Mouse (Mus musculus) intestine, embryonic 14.5 days (tissue): ENCODE measurements around the gene Ube2ql1. TPM values are rescaled to one million over a fixed set of nuclear protein-coding genes. Genes with fewer than 3 reads are reported as not detected.

Experiments
- ATAC-seq: fragments of 200-750 bp; cut with Nextera tagmentation; replicated peaks from 2 replicates; pipeline ENCODE4 v1.8.0; 2017; ENCODE audit warnings: low read depth, moderate number of reproducible peaks, moderate TSS enrichment, moderate library complexity; ENCODE audit not compliant: low FRiP score, low TSS enrichment
- DNase-seq: peaks from one replicate; pipeline ENCODE4 v3.0.0-alpha.2; 2018; ENCODE audit warnings: low spot score
- H3K27ac ChIP-seq: fragments of 300-500 bp; sonication (generic); 2 replicates; pipeline ENCODE4 v1.5.1; 2014; ENCODE audit warnings: low read depth, mild to moderate bottlenecking, control low read depth
- H3K27me3 ChIP-seq: fragments of 300-500 bp; sonication (generic); replicated peaks from 2 replicates; pipeline ENCODE4 v1.6.1; 2014; ENCODE audit warnings: low read length, control low read depth; ENCODE audit not compliant: control insufficient read depth, insufficient read depth
- H3K36me3 ChIP-seq: fragments of 300-500 bp; sonication (generic); 2 replicates; pipeline ENCODE4 v1.6.1; 2014; ENCODE audit warnings: low read length, control low read depth; ENCODE audit not compliant: control insufficient read depth, insufficient read depth
- H3K4me1 ChIP-seq: fragments of 300-500 bp; sonication (generic); replicated peaks from 2 replicates; pipeline ENCODE4 v1.6.1; 2014; ENCODE audit warnings: low read length, control low read depth, mixed read lengths; ENCODE audit not compliant: control insufficient read depth, insufficient read depth
- H3K4me2 ChIP-seq: fragments of 300-500 bp; sonication (generic); 2 replicates; pipeline ENCODE4 v1.6.1; 2014; ENCODE audit warnings: low read length
- H3K4me3 ChIP-seq: fragments of 300-500 bp; sonication (generic); 2 replicates; pipeline ENCODE4 v1.5.1; 2014; ENCODE audit warnings: low read depth, low read length, control low read depth, mixed read lengths
- H3K9ac ChIP-seq: fragments of 300-500 bp; sonication (generic); 2 replicates; pipeline ENCODE4 v1.6.1; 2014; ENCODE audit warnings: mild to moderate bottlenecking, low read length
- H3K9me3 ChIP-seq: fragments of 300-500 bp; sonication (generic); 2 replicates; pipeline ENCODE4 v1.6.1; 2016; ENCODE audit warnings: low read length, control low read depth; ENCODE audit not compliant: control insufficient read depth
- WGBS: fragments of 180-500 bp; shearing (Covaris S2); extraction: QIAGEN DNeasy Blood & Tissue Kit; methylation state at CpG from one replicate; pipeline ENCODE4 v1.1.7; 2014; 5-methylcytosine and 5-hydroxymethylcytosine counted together
- polyA plus RNA-seq: library from polyadenylated mRNA; unstranded; fragments of >200 nt; fragmentation: Nextera tagmentation; extraction: Ambion mirVana; gene quantifications from 2 replicates; pipeline ENCODE4 v1.2.1, GENCODE M21; 2014

The Ube2ql1 gene
- polyA plus RNA-seq, 1 experiment from 2014 or later: 0.27 TPM

- H3K4me3 ChIP-seq: no peak overlapping the region
- WGBS: 94% methylated on average over 3 of the region's 3 CpGs
- no peak overlapping the region for H3K4me2 ChIP-seq
- no peak overlapping the region for H3K27ac ChIP-seq
- H3K9ac ChIP-seq: no peak overlapping the region
- no peaks in the 10 kb centered on the region for H3K27me3 ChIP-seq
- ATAC-seq (no peak), DNase-seq (no peak)
- no peaks in the 10 kb centered on the region for H3K36me3 ChIP-seq
- no peaks in the 10 kb centered on the region for H3K4me1 ChIP-seq
- H3K9me3 ChIP-seq: no peaks in the 10 kb centered on the region
Measured at GRCm38 (mm10) chr13:69725376-69725775, 14.3 kb downstream of the Ube2ql1 start.

- no peak overlapping the region for H3K4me2 ChIP-seq
- no peak for DNase-seq
- no peak overlapping the region for H3K9ac ChIP-seq
- H3K4me3 ChIP-seq: no peak overlapping the region
- WGBS: 10% methylated on average over 6 of the region's 6 CpGs
- H3K4me1 ChIP-seq: no peaks in the 10 kb centered on the region
- ATAC-seq: no peak
- H3K9me3 ChIP-seq: no peaks in the 10 kb centered on the region
- no peaks in the 10 kb centered on the region for H3K36me3 ChIP-seq
- H3K27me3 ChIP-seq: no peaks in the 10 kb centered on the region
- H3K27ac ChIP-seq: no peak overlapping the region
Measured at GRCm38 (mm10) chr13:69721141-69721540, 18.5 kb downstream of the Ube2ql1 start.

GRCm38 (mm10) chr13:69717860-69718598 is 21.7 kb downstream of the Ube2ql1 start:
- H3K36me3 ChIP-seq: no peaks in the 10 kb centered on the region
- no peak overlapping the region for H3K4me2 ChIP-seq
- H3K4me1 ChIP-seq: no peaks in the 10 kb centered on the region
- no peak overlapping the region for H3K9ac ChIP-seq
- no peak overlapping the region for H3K4me3 ChIP-seq
- H3K27me3 ChIP-seq: no peaks in the 10 kb centered on the region
- ATAC-seq (no peak), DNase-seq (no peak)
- H3K9me3 ChIP-seq: no peaks in the 10 kb centered on the region
- WGBS: 11% methylated on average over 11 of the region's 11 CpGs
- H3K27ac ChIP-seq: no peak overlapping the region

- Histone ChIP-seq H3K4me3 (no peak overlapping the region), H3K9me3 (no peaks in the 10 kb centered on the region), H3K36me3 (no peaks in the 10 kb centered on the region), H3K4me2 (no peak overlapping the region), H3K27me3 (peaks cover 5% of the 10 kb centered on the region; the same call in 1 of the 2 replicates), H3K9ac (no peak overlapping the region), H3K27ac (no peak overlapping the region), H3K4me1 (no peaks in the 10 kb centered on the region)
- DNase-seq (no peak), ATAC-seq (no peak)
- WGBS: 84% methylated on average over 7 of the region's 7 CpGs
Measured at GRCm38 (mm10) chr13:69708236-69708635, 31.5 kb downstream of the Ube2ql1 start.

GRCm38 (mm10) chr13:69707496-69707895 is 32.2 kb downstream of the Ube2ql1 start:
- H3K4me3 ChIP-seq: no peak overlapping the region
- no peak overlapping the region for H3K27ac ChIP-seq
- peaks cover 7% of the 10 kb centered on the region; the same call in 1 of the 2 replicates for H3K27me3 ChIP-seq
- H3K9me3 ChIP-seq: no peaks in the 10 kb centered on the region
- H3K4me1 ChIP-seq: no peaks in the 10 kb centered on the region
- H3K4me2 ChIP-seq: no peak overlapping the region
- 90% methylated on average over 12 of the region's 12 CpGs for WGBS
- DNase-seq (no peak), ATAC-seq (no peak)
- no peak overlapping the region for H3K9ac ChIP-seq
- H3K36me3 ChIP-seq: no peaks in the 10 kb centered on the region

GRCm38 (mm10) chr13:69706919-69707318 is 32.8 kb downstream of the Ube2ql1 start:
- ATAC-seq (no peak), DNase-seq (no peak)
- no peaks in the 10 kb centered on the region for H3K9me3 ChIP-seq
- WGBS: 45% methylated on average over 2 of the region's 2 CpGs
- peaks cover 7% of the 10 kb centered on the region; the same call in 1 of the 2 replicates for H3K27me3 ChIP-seq
- no peak overlapping the region for H3K9ac ChIP-seq
- no peak overlapping the region for H3K4me2 ChIP-seq
- H3K4me3 ChIP-seq: no peak overlapping the region
- no peaks in the 10 kb centered on the region for H3K36me3 ChIP-seq
- no peaks in the 10 kb centered on the region for H3K4me1 ChIP-seq
- no peak overlapping the region for H3K27ac ChIP-seq

- Histone ChIP-seq H3K4me2 (no peak overlapping the region), H3K36me3 (no peaks in the 10 kb centered on the region), H3K9ac (no peak overlapping the region), H3K4me1 (no peaks in the 10 kb centered on the region), H3K9me3 (no peaks in the 10 kb centered on the region), H3K4me3 (no peak overlapping the region), H3K27me3 (peaks cover 7% of the 10 kb centered on the region; the same call in 1 of the 2 replicates), H3K27ac (no peak overlapping the region)
- WGBS: 5% methylated on average over 11 of the region's 11 CpGs
- ATAC-seq (no peak), DNase-seq (no peak)
Measured at GRCm38 (mm10) chr13:69703505-69703904, 36.2 kb downstream of the Ube2ql1 start.

GRCm38 (mm10) chr13:69701397-69701796 is 38.3 kb downstream of the Ube2ql1 start:
- peaks cover 7% of the 10 kb centered on the region; the same call in 1 of the 2 replicates for H3K27me3 ChIP-seq
- H3K4me1 ChIP-seq: no peaks in the 10 kb centered on the region
- DNase-seq (no peak), ATAC-seq (no peak)
- no peak overlapping the region for H3K4me2 ChIP-seq
- H3K9me3 ChIP-seq: no peaks in the 10 kb centered on the region
- H3K9ac ChIP-seq: no peak overlapping the region
- no peaks in the 10 kb centered on the region for H3K36me3 ChIP-seq
- WGBS: 82% methylated on average over 4 of the region's 4 CpGs
- no peak overlapping the region for H3K4me3 ChIP-seq
- no peak overlapping the region for H3K27ac ChIP-seq

- H3K4me1 ChIP-seq: no peaks in the 10 kb centered on the region
- H3K9ac ChIP-seq: no peak overlapping the region
- no peak overlapping the region for H3K4me3 ChIP-seq
- H3K36me3 ChIP-seq: no peaks in the 10 kb centered on the region
- WGBS: 14% methylated on average over 1 of the region's 1 CpGs
- DNase-seq (no peak), ATAC-seq (no peak)
- H3K27ac ChIP-seq: no peak overlapping the region
- H3K27me3 ChIP-seq: peaks cover 7% of the 10 kb centered on the region; the same call in 1 of the 2 replicates
- no peak overlapping the region for H3K4me2 ChIP-seq
- H3K9me3 ChIP-seq: no peaks in the 10 kb centered on the region
Measured at GRCm38 (mm10) chr13:69700827-69701226, 38.9 kb downstream of the Ube2ql1 start.
